Mouse (Mus musculus): ENCODE measurements around the gene Setd1b.

Gene Setd1b

GRCm38 (mm10) chr5:123127031-123127430, 15.0 kb upstream of the Setd1b start:
- peak in 1 of 2 experiments; percentile 17 for DNase-seq (ENCODE audit: low spot score in 2 of 2)

GRCm38 (mm10) chr5:123128426-123129169, 13.4 kb upstream of the Setd1b start:
- DNase-seq (ENCODE audit: low spot score in 2 of 2): no peak

GRCm38 (mm10) chr5:123129170-123129757, 12.7 kb upstream of the Setd1b start:
- no peak for DNase-seq (ENCODE audit: low spot score in 2 of 2)

GRCm38 (mm10) chr5:123130030-123130813, 11.8 kb upstream of the Setd1b start:
- DNase-seq (ENCODE audit: low spot score in 2 of 2): no peak

GRCm38 (mm10) chr5:123130814-123131148, 11.2 kb upstream of the Setd1b start:
- no peak for DNase-seq (ENCODE audit: low spot score in 2 of 2)

- peak; percentile 92 to 95 for DNase-seq (ENCODE audit: low spot score in 2 of 2)
Observed at GRCm38 (mm10) chr5:123132308-123133071, 9.5 kb upstream of the Setd1b start, which contains the start of gene Rhof. Gene Rhof (minus strand): TSS chr5:123132692.

GRCm38 (mm10) chr5:123133083-123133783, 8.8 kb upstream of the Setd1b start:
- DNase-seq (ENCODE audit: low spot score in 2 of 2): peak; percentile 90 to 93

- DNase-seq (ENCODE audit: low spot score in 2 of 2): peak in 1 of 2 experiments; percentile 75
Observed at GRCm38 (mm10) chr5:123133784-123134143, 8.2 kb upstream of the Setd1b start.

- peak; percentile 73 to 74 for DNase-seq (ENCODE audit: low spot score in 2 of 2)
Observed at GRCm38 (mm10) chr5:123134186-123134874, 7.7 kb upstream of the Setd1b start.

GRCm38 (mm10) chr5:123134875-123135382, 7.1 kb upstream of the Setd1b start:
- no peak for DNase-seq (ENCODE audit: low spot score in 2 of 2)

GRCm38 (mm10) chr5:123135471-123136360, 6.3 kb upstream of the Setd1b start:
- peak; percentile 75 to 87 for DNase-seq (ENCODE audit: low spot score in 2 of 2)

GRCm38 (mm10) chr5:123136361-123137043, 5.5 kb upstream of the Setd1b start:
- peak; percentile 94 to 95 for DNase-seq (ENCODE audit: low spot score in 2 of 2)

- peak; percentile 85 to 86 for DNase-seq (ENCODE audit: low spot score in 2 of 2)
Observed at GRCm38 (mm10) chr5:123137044-123137909, 4.7 kb upstream of the Setd1b start.

- DNase-seq (ENCODE audit: low spot score in 2 of 2): no peak
Observed at GRCm38 (mm10) chr5:123137910-123138229, 4.1 kb upstream of the Setd1b start.

GRCm38 (mm10) chr5:123138230-123138911, 3.6 kb upstream of the Setd1b start:
- peak in 1 of 2 experiments; percentile 74 for DNase-seq (ENCODE audit: low spot score in 2 of 2)

- peak; percentile 89 to 92 for DNase-seq (ENCODE audit: low spot score in 2 of 2)
Observed at GRCm38 (mm10) chr5:123138953-123139721, 2.9 kb upstream of the Setd1b start.
